Mouse (Mus musculus): Measurements from ENCODE around the gene Gprin1. TPM values are rescaled to one million over a fixed set of nuclear protein-coding genes. Genes with fewer than 3 reads are reported as not detected.
A peak's percentile ranks its signal among the peaks of the same experiment; 100 is the strongest.

Gprin1 gene
- polyA plus RNA-seq, 1 experiment from 2014 or later = 0.65 TPM

DNA sequence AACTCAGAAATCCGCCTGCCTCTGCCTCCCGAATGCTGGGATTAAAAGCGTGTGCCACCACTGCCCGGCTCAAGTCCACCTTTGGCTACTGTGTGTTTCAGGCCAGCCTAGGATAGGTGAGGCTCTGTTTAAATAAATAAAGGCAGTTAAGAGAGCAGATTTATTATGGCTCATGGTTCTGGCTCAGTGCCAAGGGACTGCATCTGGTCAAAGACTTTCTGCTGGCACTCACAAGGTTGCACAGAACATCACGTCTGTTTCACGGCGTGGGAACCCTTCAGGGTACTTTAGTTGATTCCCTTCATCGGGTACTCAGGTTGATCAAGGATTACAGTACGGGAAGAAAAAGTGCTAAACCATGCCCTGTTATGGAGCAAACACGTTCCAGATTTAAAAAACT lies 34.7 kb downstream of the Gprin1 start:
- Histone ChIP-seq H3K36me3 (no peaks in the 10 kb centered on the region), H3K9ac (no peak overlapping the region), H3K27me3 (no peaks in the 10 kb centered on the region), H3K9me3 (replicated peaks) (no peaks in the 10 kb centered on the region), H3K4me3 (replicated peaks) (no peak overlapping the region), H3K4me2 (replicated peaks) (no peak overlapping the region), H3K27ac (replicated peaks) (no peak overlapping the region), H3K4me1 (0 out of 2 replicates have a peak, but pooled peaks cover 2% of the 10 kb centered on the region)
- 51% methylated on average over 10 of the region's 10 CpGs for WGBS
- no peak for ATAC-seq (ENCODE audit: insufficient number of reproducible peaks, low FRiP score, low TSS enrichment, low read depth)

DNA sequence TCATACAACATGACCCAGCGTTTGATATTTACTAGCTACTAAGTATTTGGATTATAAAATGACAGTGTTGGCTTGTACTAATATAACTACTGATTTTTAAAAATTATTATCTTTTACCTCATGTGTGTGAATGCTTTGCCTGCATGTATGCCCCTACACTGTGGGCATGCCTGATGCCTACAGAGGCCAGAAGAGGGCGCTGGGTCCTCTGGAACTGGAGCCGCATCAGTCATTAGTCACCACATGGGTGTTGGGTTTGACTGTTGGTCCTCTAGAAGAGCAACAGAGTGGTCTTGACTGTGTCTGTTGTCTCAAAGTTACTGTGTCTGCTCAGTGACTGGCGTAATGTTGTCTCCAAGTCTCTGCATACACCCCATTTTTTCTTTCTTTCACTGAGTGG lies 35.3 kb downstream of the Gprin1 start:
- Histone ChIP-seq H3K27me3 (no peaks in the 10 kb centered on the region), H3K9me3 (replicated peaks) (no peaks in the 10 kb centered on the region), H3K36me3 (no peaks in the 10 kb centered on the region), H3K27ac (replicated peaks) (no peak overlapping the region), H3K4me3 (replicated peaks) (no peak overlapping the region), H3K9ac (no peak overlapping the region), H3K4me1 (0 out of 2 replicates have a peak, but pooled peaks cover 2% of the 10 kb centered on the region), H3K4me2 (replicated peaks) (no peak overlapping the region)
- no peak for ATAC-seq (ENCODE audit: insufficient number of reproducible peaks, low FRiP score, low TSS enrichment, low read depth)
- 44% methylated on average over 4 of the region's 4 CpGs for WGBS

DNA sequence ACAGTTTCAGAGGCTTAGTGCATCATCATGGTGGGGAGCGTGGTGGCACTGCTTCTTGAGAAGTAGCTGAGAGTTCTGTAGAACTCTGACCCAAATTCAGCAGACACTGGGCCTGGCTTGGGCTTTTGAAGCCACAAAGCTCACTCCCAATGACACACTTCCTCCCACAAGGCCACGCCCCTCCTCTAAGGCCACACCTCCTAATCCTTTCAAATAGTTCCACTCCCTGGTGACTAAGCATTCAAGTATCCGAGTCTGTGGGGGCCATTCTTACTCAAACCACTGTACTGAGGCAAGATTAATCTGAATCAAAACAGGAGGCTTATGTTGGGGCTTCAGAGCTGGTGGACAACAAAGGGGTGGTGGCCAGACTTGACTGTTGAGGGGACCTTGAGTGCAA lies 38.8 kb downstream of the Gprin1 start:
- Histone ChIP-seq H3K9ac (no peak overlapping the region), H3K9me3 (replicated peaks) (no peaks in the 10 kb centered on the region), H3K4me3 (replicated peaks) (no peak overlapping the region), H3K27me3 (peaks cover 3% of the 10 kb centered on the region; the same call in 1 of the 2 replicates), H3K4me2 (replicated peaks) (no peak overlapping the region), H3K27ac (replicated peaks) (no peak overlapping the region), H3K4me1 (no peaks in the 10 kb centered on the region), H3K36me3 (no peaks in the 10 kb centered on the region)
- ATAC-seq (ENCODE audit: insufficient number of reproducible peaks, low FRiP score, low TSS enrichment, low read depth) = no peak
- WGBS = 77% methylated on average over 3 of the region's 3 CpGs

DNA sequence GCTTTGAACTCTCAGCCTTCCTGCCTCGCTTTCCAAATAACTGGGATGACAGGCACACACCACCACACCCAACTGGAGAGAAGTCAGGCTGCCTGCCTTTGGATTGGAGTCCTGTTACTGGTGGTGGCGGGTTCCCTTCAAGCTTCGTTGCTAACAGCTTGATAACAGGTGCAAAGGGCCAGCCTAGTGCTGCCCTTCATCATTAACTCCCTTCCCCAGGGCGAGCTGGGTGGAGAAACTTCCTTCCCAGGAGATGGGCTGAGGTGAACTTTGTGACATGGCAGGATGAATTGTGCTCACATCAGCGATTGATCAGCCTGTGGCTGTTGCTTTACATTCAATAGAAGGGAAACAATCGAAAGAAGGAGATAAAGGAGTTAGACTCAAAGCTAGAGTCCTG lies 44.8 kb downstream of the Gprin1 start:
- Histone ChIP-seq H3K4me1 (no peaks in the 10 kb centered on the region), H3K4me3 (replicated peaks) (no peak overlapping the region), H3K36me3 (no peaks in the 10 kb centered on the region), H3K27ac (replicated peaks) (no peak overlapping the region), H3K9me3 (replicated peaks) (no peaks in the 10 kb centered on the region), H3K4me2 (replicated peaks) (no peak overlapping the region), H3K9ac (no peak overlapping the region), H3K27me3 (peaks cover 3% of the 10 kb centered on the region; the same call in 1 of the 2 replicates)
- 46% methylated on average over 6 of the region's 6 CpGs for WGBS
- no peak for ATAC-seq (ENCODE audit: insufficient number of reproducible peaks, low FRiP score, low TSS enrichment, low read depth)

DNA sequence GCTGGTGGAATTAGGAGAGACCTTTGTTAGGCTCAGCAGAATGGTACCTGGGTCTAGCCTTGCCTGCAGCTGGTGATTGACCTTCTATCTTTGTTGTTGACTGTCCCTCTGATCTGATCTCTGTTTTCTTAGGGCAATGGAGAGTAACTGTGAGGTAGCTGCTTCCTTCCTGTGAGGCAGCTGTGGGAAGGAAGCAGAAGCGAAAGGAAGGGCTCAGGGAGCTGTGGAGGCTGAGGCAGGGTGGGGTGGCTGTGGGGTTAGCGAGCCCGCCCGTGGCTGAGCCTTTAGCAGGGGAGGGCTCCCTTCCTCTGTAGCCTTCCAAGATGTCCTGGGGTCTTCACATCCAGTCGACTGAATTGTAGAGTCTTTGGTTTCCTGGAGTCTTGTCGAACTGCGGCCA lies 47.2 kb downstream of the Gprin1 start:
- no peaks in the 10 kb centered on the region for H3K36me3 ChIP-seq
- no peaks in the 10 kb centered on the region for H3K9me3 ChIP-seq (replicated peaks)
- H3K4me3 ChIP-seq (replicated peaks) = no peak overlapping the region
- peaks cover 3% of the 10 kb centered on the region; the same call in 1 of the 2 replicates for H3K27me3 ChIP-seq
- no peak overlapping the region for H3K27ac ChIP-seq (replicated peaks)
- no peak overlapping the region for H3K4me2 ChIP-seq (replicated peaks)
- ATAC-seq (ENCODE audit: insufficient number of reproducible peaks, low FRiP score, low TSS enrichment, low read depth) = no peak
- no peaks in the 10 kb centered on the region for H3K4me1 ChIP-seq
- WGBS = 75% methylated on average over 7 of the region's 7 CpGs
- no peak overlapping the region for H3K9ac ChIP-seq

DNA sequence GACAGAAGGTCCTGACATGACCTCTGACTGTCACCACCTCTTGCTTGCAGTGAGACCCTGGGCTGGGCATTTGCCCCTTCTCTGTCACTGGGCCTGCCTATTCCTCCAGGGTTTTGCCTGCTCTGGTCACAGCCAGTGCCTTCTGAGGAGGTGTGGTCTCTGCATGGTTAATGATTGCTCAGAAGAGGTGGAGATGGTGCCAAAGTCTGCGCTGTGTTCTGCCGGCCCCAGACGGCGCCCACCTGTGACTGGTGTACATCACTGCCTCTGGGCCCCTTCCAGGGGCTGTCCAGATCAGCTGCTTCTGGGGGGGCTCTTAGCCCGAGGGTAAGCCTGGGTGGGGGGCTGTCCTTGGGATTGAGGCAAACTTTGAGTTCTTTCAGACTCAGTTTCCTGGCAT lies 48.4 kb downstream of the Gprin1 start, which contains the start of gene Cdhr2:
Cdhr2 (plus strand) TSS at position 219 of the 400 bp plus-strand sequence.
- 0 out of 2 replicates have a peak, but pooled peaks have one; percentile 45 for ATAC-seq (ENCODE audit: insufficient number of reproducible peaks, low FRiP score, low TSS enrichment, low read depth)
- no peak within 1 kb of the TSS for H3K27ac ChIP-seq (replicated peaks)
- no peak within 1 kb of the TSS for H3K4me3 ChIP-seq (replicated peaks)
- 74% methylated on average over 5 of the region's 5 CpGs for WGBS
- no peak within 1 kb of the TSS for H3K9ac ChIP-seq
- no peaks in the 10 kb centered on the region for H3K27me3 ChIP-seq
- H3K36me3 ChIP-seq = no peaks in the 10 kb centered on the region
- H3K9me3 ChIP-seq (replicated peaks) = no peaks in the 10 kb centered on the region
- no peak within 1 kb of the TSS for H3K4me2 ChIP-seq (replicated peaks)
- H3K4me1 ChIP-seq = no peaks in the 10 kb centered on the region

DNA sequence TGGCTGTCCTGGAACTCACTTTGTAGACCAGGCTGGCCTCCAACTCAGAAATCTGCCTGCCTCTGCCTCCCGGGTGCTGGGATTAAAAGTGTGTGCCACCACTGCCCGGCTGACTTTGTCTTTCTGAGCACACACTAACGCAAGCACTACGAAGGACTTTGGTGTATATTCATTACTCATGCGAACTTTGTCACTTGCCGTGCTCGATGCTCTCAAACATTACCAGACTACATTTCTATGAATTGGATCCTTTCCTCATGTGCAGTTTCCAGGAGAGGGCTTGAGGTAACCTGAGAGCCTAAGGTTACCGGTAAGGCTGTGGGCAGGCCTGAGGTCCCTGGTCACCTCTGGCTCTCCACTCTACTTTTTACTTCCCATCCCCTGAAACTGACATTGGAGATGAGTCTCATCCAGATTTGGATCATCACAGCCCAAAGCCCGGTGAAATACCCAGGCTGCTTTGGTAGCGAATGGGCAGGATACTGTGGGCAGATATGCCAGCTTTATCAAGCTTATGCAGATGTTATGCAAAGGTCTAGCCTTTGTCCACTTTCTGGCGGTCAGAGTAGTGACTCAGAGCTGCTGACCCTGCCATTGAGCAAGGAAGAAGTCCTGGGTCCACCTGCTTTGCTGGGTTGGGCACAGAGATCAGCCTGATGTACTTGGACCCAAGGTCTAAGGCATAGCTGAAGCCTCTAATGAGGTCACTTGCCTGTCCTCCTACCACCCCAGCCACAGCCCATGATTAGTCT lies 54.0 kb downstream of the Gprin1 start:
- Histone ChIP-seq H3K4me1 (peaks cover 23% of the 10 kb centered on the region), H3K27me3 (no peaks in the 10 kb centered on the region), H3K36me3 (no peaks in the 10 kb centered on the region), H3K27ac (replicated peaks) (no peak overlapping the region), H3K9ac (no peak overlapping the region), H3K4me3 (replicated peaks) (no peak overlapping the region), H3K9me3 (replicated peaks) (no peaks in the 10 kb centered on the region), H3K4me2 (replicated peaks) (no peak overlapping the region)
- WGBS = 87% methylated on average over 11 of the region's 11 CpGs
- no peak for ATAC-seq (ENCODE audit: insufficient number of reproducible peaks, low FRiP score, low TSS enrichment, low read depth)

DNA sequence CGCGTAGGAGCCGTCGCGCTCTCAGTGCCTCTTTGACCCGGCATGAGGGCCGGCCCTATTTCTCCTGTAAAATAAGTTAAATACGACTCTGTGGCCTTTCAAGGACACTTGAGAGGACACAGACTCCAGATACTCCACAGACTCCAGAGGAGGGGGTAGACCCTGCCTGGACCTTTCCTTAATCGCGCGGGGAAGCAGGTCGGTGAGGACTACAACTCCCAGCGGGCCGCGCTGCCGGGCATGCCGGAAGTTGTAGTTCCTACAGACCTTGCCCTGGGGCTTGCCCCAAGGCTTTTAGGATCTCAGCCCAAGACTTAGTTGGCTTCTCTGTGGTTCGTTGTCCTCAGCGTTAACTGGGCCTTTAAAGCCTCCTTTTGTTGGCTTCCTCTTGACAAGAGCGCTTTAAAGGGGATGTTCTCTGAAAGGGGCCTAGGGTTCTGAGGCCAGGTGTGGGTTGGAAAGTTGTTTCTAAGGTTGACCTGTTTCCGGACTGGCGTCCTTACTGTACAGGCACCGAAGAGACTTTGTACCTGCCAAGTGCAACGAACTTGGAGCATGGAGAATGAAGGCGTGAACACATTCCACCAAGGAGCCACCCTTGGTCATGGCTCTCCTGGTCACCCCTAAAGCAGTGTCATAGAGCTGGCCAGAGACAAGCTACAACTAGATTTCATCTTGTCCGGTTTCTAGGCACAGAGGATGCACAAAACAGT lies 55.2 kb downstream of the Gprin1 start:
- Histone ChIP-seq H3K27me3 (no peaks in the 10 kb centered on the region), H3K27ac (replicated peaks) (peak overlapping the region; percentile 95), H3K4me3 (replicated peaks) (peak overlapping the region; percentile 98), H3K9me3 (replicated peaks) (no peaks in the 10 kb centered on the region), H3K36me3 (no peaks in the 10 kb centered on the region), H3K4me1 (peaks cover 25% of the 10 kb centered on the region), H3K9ac (peak overlapping the region; percentile 61), H3K4me2 (replicated peaks) (peak overlapping the region; percentile 83)
- ATAC-seq (ENCODE audit: insufficient number of reproducible peaks, low FRiP score, low TSS enrichment, low read depth) = peak; percentile 70
- WGBS = 17% methylated on average over 26 of the region's 26 CpGs

DNA sequence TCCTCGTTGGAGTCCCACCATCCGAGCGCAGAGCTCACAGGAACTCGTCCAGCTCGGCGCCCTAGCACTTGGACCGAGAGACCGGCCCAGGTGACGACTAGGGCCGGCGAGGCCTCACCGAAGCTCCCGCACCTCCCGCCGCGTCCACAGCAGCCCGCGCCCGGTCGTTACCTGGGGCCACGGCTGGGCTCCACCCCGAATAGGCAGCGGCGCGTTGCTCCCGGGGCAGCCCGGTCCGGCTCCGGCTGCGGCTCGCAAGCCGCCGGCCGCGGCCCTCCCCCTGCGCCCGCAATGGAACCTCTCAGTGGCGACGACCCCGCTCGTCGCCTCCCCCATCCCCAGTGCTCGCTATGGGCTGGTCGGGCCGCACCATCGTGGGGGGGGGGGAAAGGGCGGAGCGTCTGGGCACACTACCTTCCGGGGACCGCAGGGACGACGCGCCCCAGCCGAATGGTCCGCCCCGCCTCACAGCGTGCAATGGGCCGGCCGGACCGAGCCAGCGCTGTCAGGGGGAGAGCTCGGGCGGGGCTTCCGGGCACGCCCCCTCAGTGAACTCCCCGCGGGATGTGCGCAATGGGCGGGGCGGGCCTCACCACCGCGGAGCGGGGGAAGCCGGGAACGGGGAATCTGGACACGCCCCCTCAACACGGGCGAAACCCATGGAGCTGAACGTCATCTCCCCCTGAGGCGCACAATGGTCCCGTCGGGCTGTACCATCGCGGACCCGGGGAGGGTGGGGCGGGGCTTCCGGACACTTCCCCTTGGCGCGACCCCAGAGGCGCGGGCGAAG lies 55.9 kb downstream of the Gprin1 start, which contains the start of gene Rnf44:
Rnf44 (minus strand) TSS at position 350 of the 790 bp plus-strand sequence.
- WGBS = under 1% methylated on average over 85 of the region's 92 CpGs
- peaks cover 25% of the 10 kb centered on the region for H3K4me1 ChIP-seq
- no peaks in the 10 kb centered on the region for H3K9me3 ChIP-seq (replicated peaks)
- H3K27ac ChIP-seq (replicated peaks) = peak within 1 kb of the TSS; percentile 95
- H3K27me3 ChIP-seq = no peaks in the 10 kb centered on the region
- H3K36me3 ChIP-seq = no peaks in the 10 kb centered on the region
- peak; percentile 99 for ATAC-seq (ENCODE audit: insufficient number of reproducible peaks, low FRiP score, low TSS enrichment, low read depth)
- H3K9ac ChIP-seq = peak within 1 kb of the TSS; percentile 94
- H3K4me3 ChIP-seq (replicated peaks) = peak within 1 kb of the TSS; percentile 98
- peak within 1 kb of the TSS; percentile 83 for H3K4me2 ChIP-seq (replicated peaks)

DNA sequence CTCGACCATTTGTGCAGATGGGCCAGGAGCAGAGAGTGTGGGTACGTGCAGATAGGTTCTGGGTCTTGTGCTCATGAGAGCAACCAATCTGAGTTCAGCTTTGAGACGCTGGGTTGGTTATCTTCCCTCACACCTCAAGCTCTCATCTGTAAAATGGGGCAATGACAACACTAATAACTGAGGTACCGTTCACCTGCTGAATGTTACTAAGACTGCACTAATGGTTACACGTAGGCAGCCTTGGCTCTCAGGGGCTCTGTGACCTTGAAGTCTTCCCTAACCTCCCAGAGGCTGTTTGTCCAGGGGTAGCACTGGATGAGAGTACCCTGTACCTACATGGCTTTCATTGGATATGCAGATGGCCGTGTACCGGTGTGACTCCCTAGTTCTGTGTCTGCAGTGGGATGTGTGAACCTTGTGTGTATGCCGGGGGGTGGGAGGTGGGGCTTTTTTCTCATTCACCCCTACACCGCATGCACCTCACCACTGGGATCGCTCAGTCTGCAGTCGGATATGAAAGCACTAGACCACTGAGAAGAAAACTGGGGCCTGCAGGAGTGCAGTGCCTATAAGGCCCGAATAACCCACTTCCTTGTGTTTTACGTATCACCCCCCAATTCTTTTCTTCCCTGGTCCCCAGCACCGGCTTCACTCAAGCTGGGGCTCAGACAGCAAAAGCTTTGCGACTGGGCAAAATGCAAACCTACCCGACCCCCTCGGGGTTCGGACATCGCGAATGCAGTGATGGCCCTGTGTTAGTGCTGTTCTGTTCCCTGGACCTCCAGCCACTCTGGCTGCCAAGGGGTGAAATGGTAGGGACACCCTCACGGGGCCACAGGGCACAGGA lies 56.7 kb downstream of the Gprin1 start:
- no peak for ATAC-seq (ENCODE audit: insufficient number of reproducible peaks, low FRiP score, low TSS enrichment, low read depth)
- WGBS = 11% methylated on average over 21 of the region's 21 CpGs
- Histone ChIP-seq H3K9me3 (replicated peaks) (no peaks in the 10 kb centered on the region), H3K4me3 (replicated peaks) (peak overlapping the region; percentile 98), H3K36me3 (no peaks in the 10 kb centered on the region), H3K4me1 (peaks cover 32% of the 10 kb centered on the region), H3K4me2 (replicated peaks) (peak overlapping the region; percentile 83), H3K27ac (replicated peaks) (peak overlapping the region; percentile 93), H3K9ac (peak overlapping the region; percentile 94), H3K27me3 (no peaks in the 10 kb centered on the region)
